Mouse (Mus musculus) liver, adult 2 months (tissue): ENCODE measurements around the gene Prph.

ENCODE experiments used
- CTCF ChIP-seq: fragments of 200-500 bp; IDR thresholded peaks from 2 replicates; pipeline ENCODE4 v1.5.1; 2011; ENCODE audit warnings: low read depth, low read length, control low read depth
- POLR2A ChIP-seq: fragments of 200-500 bp; IDR thresholded peaks from 2 replicates; pipeline ENCODE4 v1.6.1; 2011; ENCODE audit warnings: low read length, control low read depth; ENCODE audit not compliant: insufficient read depth; ENCODE audit errors: extremely low read depth

GRCm38 (mm10) chr15:99019436-99019835, 35.5 kb upstream of the Prph start:
- no peak for TF ChIP-seq POLR2A
- no peak for TF ChIP-seq CTCF
